Mouse (Mus musculus): Measurements from ENCODE around the gene Zcchc10. TPM values are rescaled to one million over a fixed set of nuclear protein-coding genes. Genes with fewer than 3 reads are reported as not detected.
"Not testable (repeated sequence)": the region's sequence is repeated elsewhere in the genome, so short reads cannot be mapped to it uniquely, and the experiment has no call there.

Gene Zcchc10
- polyA plus RNA-seq, 1 experiment, result 4.0 TPM

DNA sequence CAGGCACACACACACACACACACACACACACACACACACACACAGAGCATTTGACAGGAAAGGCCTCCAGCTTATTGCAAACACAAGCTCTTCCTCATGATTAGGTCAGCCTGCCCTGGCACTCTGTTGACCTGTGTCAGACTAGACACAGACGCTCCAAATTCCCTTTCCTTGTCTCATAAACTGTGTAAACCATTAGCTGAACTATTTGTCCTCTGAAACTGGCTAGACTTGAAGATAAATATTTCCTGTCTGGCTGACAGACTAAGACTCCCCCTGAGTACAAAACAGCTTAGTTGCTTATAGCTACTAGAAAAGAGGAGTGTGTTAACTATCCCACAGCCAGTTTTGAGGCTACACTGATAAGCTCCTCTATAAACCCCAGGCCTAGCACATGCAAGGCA is 9.7 kb upstream of the Zcchc10 start:
- Histone ChIP-seq H3K27me3 (ENCODE audit: control insufficient read depth, insufficient read depth, insufficient read length) (no peaks in the 10 kb centered on the region), H3K4me2 (ENCODE audit: low read depth) (no peak overlapping the region), H3K79me2 (ENCODE audit: control insufficient read depth, insufficient read depth) (no peaks in the 10 kb centered on the region), H3K4me3 (no peak overlapping the region), H3ac (ENCODE audit: control insufficient read depth, insufficient read length) (no peak overlapping the region), H3K36me3 (ENCODE audit: control insufficient read depth, insufficient read depth) (no peaks in the 10 kb centered on the region)
- no peak for TF ChIP-seq SRF (IDR thresholded peaks at IDR 0.05; ENCODE audit: control insufficient read depth, insufficient read length, low read depth)
- no peak for TF ChIP-seq MYOD1 (IDR thresholded peaks at IDR 0.05; ENCODE audit: control insufficient read depth in 1 of 3, insufficient read length in 2 of 3, low read depth in 2 of 3)
- TF ChIP-seq CEBPB (IDR thresholded peaks at IDR 0.05; ENCODE audit: insufficient read depth, poor library complexity, severe bottlenecking), result no peak
- TF ChIP-seq E2F4 (IDR thresholded peaks at IDR 0.05; ENCODE audit: insufficient read depth), result no peak
- no peak for TF ChIP-seq MYOG (IDR thresholded peaks at IDR 0.05; ENCODE audit: control insufficient read depth in 1 of 3, insufficient read depth in 1 of 3, insufficient read length in 2 of 3, low read depth in 2 of 3)
- TF ChIP-seq MAX (IDR thresholded peaks at IDR 0.05; ENCODE audit: low read depth), result no peak
- no peak for TF ChIP-seq USF1 (IDR thresholded peaks at IDR 0.05; ENCODE audit: low read depth)
- TF ChIP-seq REST (IDR thresholded peaks at IDR 0.05; ENCODE audit: insufficient read depth, insufficient read length), result no peak
- TF ChIP-seq TCF3 (IDR thresholded peaks at IDR 0.05; ENCODE audit: insufficient read length, low read depth), result no peak

DNA sequence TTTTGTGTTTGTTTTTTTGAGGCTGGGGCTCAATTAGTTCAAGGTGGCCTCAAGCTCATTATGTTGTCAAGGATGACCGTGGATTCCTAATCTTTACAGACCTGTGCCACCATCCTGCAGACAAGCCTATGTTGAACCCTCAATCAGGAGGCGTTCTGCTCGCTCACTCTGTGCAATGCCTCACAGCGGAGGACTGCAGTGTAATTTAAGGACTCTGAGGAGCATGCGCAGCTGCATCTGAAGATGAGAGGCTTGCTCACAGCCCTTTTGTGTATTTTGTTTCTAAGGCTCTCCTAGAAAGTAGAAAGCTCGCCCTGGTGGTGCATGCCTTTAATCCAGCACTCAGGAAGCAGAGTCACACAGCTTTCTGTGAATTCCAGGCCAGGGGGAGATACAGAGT is 7.5 kb upstream of the Zcchc10 start:
- Histone ChIP-seq H3K36me3 (ENCODE audit: control insufficient read depth, insufficient read depth) (no peaks in the 10 kb centered on the region), H3K79me2 (ENCODE audit: control insufficient read depth, insufficient read depth) (no peaks in the 10 kb centered on the region), H3K27me3 (ENCODE audit: control insufficient read depth, insufficient read depth, insufficient read length) (no peaks in the 10 kb centered on the region), H3ac (ENCODE audit: control insufficient read depth, insufficient read length) (no peak overlapping the region), H3K4me2 (ENCODE audit: low read depth) (no peak overlapping the region), H3K4me3 (no peak overlapping the region)
- no peak for TF ChIP-seq POLR2A (IDR thresholded peaks at IDR 0.05; ENCODE audit: insufficient read length, low read depth)
- TF ChIP-seq POLR2AphosphoS2 (IDR thresholded peaks at IDR 0.05; ENCODE audit: insufficient read length, low read depth), result no peak
- TF ChIP-seq MYOD1 (IDR thresholded peaks at IDR 0.05; ENCODE audit: control insufficient read depth in 1 of 3, insufficient read length in 2 of 3, low read depth in 2 of 3), result no peak
- no peak for TF ChIP-seq TCF12 (IDR thresholded peaks at IDR 0.05; ENCODE audit: insufficient read depth, poor library complexity, severe bottlenecking)
- no peak for TF ChIP-seq USF1 (IDR thresholded peaks at IDR 0.05; ENCODE audit: low read depth)
- TF ChIP-seq REST (IDR thresholded peaks at IDR 0.05; ENCODE audit: insufficient read depth, insufficient read length), result no peak
- TF ChIP-seq CEBPB (IDR thresholded peaks at IDR 0.05; ENCODE audit: insufficient read depth, poor library complexity, severe bottlenecking), result no peak
- TF ChIP-seq MYOG (IDR thresholded peaks at IDR 0.05; ENCODE audit: control insufficient read depth in 1 of 3, insufficient read depth in 1 of 3, insufficient read length in 2 of 3, low read depth in 2 of 3), result no peak
- TF ChIP-seq E2F4 (IDR thresholded peaks at IDR 0.05; ENCODE audit: insufficient read depth), result no peak
- no peak for TF ChIP-seq MAX (IDR thresholded peaks at IDR 0.05; ENCODE audit: low read depth)
- TF ChIP-seq TCF3 (IDR thresholded peaks at IDR 0.05; ENCODE audit: insufficient read length, low read depth), result no peak
- TF ChIP-seq SRF (IDR thresholded peaks at IDR 0.05; ENCODE audit: control insufficient read depth, insufficient read length, low read depth), result no peak

- Histone ChIP-seq H3ac (ENCODE audit: control insufficient read depth, insufficient read length) (no peak overlapping the region), H3K36me3 (ENCODE audit: control insufficient read depth, insufficient read depth) (no peaks in the 10 kb centered on the region), H3K4me2 (ENCODE audit: low read depth) (no peak overlapping the region), H3K4me3 (no peak overlapping the region), H3K27me3 (ENCODE audit: control insufficient read depth, insufficient read depth, insufficient read length) (no peaks in the 10 kb centered on the region), H3K79me2 (ENCODE audit: control insufficient read depth, insufficient read depth) (no peaks in the 10 kb centered on the region)
- no peak for TF ChIP-seq SRF (IDR thresholded peaks at IDR 0.05; ENCODE audit: control insufficient read depth, insufficient read length, low read depth)
- no peak for TF ChIP-seq CEBPB (IDR thresholded peaks at IDR 0.05; ENCODE audit: insufficient read depth, poor library complexity, severe bottlenecking)
- no peak for TF ChIP-seq POLR2A (IDR thresholded peaks at IDR 0.05; ENCODE audit: insufficient read length, low read depth)
- no peak for TF ChIP-seq USF1 (IDR thresholded peaks at IDR 0.05; ENCODE audit: low read depth)
Observed at GRCm38 (mm10) chr11:53318041-53318440, 6.4 kb upstream of the Zcchc10 start.

DNA sequence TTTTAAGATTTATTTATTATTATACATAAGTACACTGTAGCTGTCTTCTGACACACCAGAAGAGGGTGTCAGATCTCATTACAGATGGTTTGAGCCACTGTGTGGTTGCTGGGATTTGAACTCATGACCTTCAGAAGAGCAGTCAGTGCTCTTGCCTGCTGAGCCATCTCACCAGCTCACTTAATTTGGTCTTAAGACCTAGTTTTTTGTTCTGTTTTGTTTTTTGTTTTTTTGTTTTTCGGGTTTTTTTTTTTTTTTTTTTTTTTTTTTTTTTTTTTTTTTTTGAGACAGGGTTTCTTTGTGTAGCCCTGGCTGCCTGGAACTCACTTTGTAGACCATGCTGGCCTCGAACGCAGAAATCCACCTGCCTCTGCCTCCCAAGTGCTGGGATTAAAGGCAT is 5.9 kb upstream of the Zcchc10 start:
- H3K4me3 ChIP-seq; H3K4me2 ChIP-seq (ENCODE audit: low read depth); H3K27me3 ChIP-seq (ENCODE audit: control insufficient read depth, insufficient read depth, insufficient read length); H3K36me3 ChIP-seq (ENCODE audit: control insufficient read depth, insufficient read depth); H3K79me2 ChIP-seq (ENCODE audit: control insufficient read depth, insufficient read depth); H3ac ChIP-seq (ENCODE audit: control insufficient read depth, insufficient read length): not testable (repeated sequence)

- H3ac ChIP-seq (ENCODE audit: control insufficient read depth, insufficient read length); H3K27me3 ChIP-seq (ENCODE audit: control insufficient read depth, insufficient read depth, insufficient read length); H3K4me3 ChIP-seq; H3K36me3 ChIP-seq (ENCODE audit: control insufficient read depth, insufficient read depth); H3K79me2 ChIP-seq (ENCODE audit: control insufficient read depth, insufficient read depth); H3K4me2 ChIP-seq (ENCODE audit: low read depth): not testable (repeated sequence)
Observed at GRCm38 (mm10) chr11:53319867-53320266, 4.6 kb upstream of the Zcchc10 start.

GRCm38 (mm10) chr11:53330325-53330724 is 5.8 kb downstream of the Zcchc10 start:
- H3K27me3 ChIP-seq (ENCODE audit: control insufficient read depth, insufficient read depth, insufficient read length), result no peaks in the 10 kb centered on the region
- H3K4me3 ChIP-seq, result no peak overlapping the region
- no peak overlapping the region for H3ac ChIP-seq (ENCODE audit: control insufficient read depth, insufficient read length)
- H3K4me2 ChIP-seq (ENCODE audit: low read depth), result no peak overlapping the region
- TF ChIP-seq TCF3 (IDR thresholded peaks at IDR 0.05; ENCODE audit: insufficient read length, low read depth) (no peak), REST (IDR thresholded peaks at IDR 0.05; ENCODE audit: insufficient read depth, insufficient read length) (no peak), CEBPB (IDR thresholded peaks at IDR 0.05; ENCODE audit: insufficient read depth, poor library complexity, severe bottlenecking) (no peak), USF1 (IDR thresholded peaks at IDR 0.05; ENCODE audit: low read depth) (no peak), POLR2A (IDR thresholded peaks at IDR 0.05; ENCODE audit: insufficient read length, low read depth) (no peak), E2F4 (IDR thresholded peaks at IDR 0.05; ENCODE audit: insufficient read depth) (no peak), MYOG (IDR thresholded peaks at IDR 0.05; ENCODE audit: control insufficient read depth in 1 of 3, insufficient read depth in 1 of 3, insufficient read length in 2 of 3, low read depth in 2 of 3) (no peak), SRF (IDR thresholded peaks at IDR 0.05; ENCODE audit: control insufficient read depth, insufficient read length, low read depth) (no peak), MYOD1 (IDR thresholded peaks at IDR 0.05; ENCODE audit: control insufficient read depth in 1 of 3, insufficient read length in 2 of 3, low read depth in 2 of 3) (no peak), POLR2AphosphoS2 (IDR thresholded peaks at IDR 0.05; ENCODE audit: insufficient read length, low read depth) (no peak), MAX (IDR thresholded peaks at IDR 0.05; ENCODE audit: low read depth) (no peak), TCF12 (IDR thresholded peaks at IDR 0.05; ENCODE audit: insufficient read depth, poor library complexity, severe bottlenecking) (no peak)
- peaks cover 12% of the 10 kb centered on the region for H3K79me2 ChIP-seq (ENCODE audit: control insufficient read depth, insufficient read depth)
- H3K36me3 ChIP-seq (ENCODE audit: control insufficient read depth, insufficient read depth), result peaks cover 25% of the 10 kb centered on the region

Data from myocyte (in vitro differentiated cells).